Mouse (Mus musculus) brain, embryonic 14.5 days (tissue): ENCODE data around the gene Kcnh2.

Experiments
- CTCF ChIP-seq: fragments of 200-500 bp; IDR thresholded peaks from 2 replicates; pipeline ENCODE4 v1.5.1; 2012; ENCODE audit warnings: inconsistent platforms, mild to moderate bottlenecking, moderate library complexity, borderline replicate concordance; ENCODE audit not compliant: insufficient read depth, insufficient read length; ENCODE audit errors: extremely low read depth
- POLR2A ChIP-seq: fragments of 200-500 bp; IDR thresholded peaks from 2 replicates; pipeline ENCODE4 v1.6.1; 2012; ENCODE audit warnings: mild to moderate bottlenecking, inconsistent platforms, borderline replicate concordance; ENCODE audit not compliant: poor library complexity, insufficient read depth, insufficient read length, severe bottlenecking; ENCODE audit errors: extremely low read depth

- no peak for TF ChIP-seq CTCF
- no peak for TF ChIP-seq POLR2A
These were observed at the start of gene Kcnh2 for GRCm38 (mm10) chr5:24351278-24351677.
